Mouse (Mus musculus): ENCODE results near the gene Vti1a. TPM values are rescaled to one million over a fixed set of nuclear protein-coding genes. Genes with fewer than 3 reads are reported as not detected.

Vti1a gene
- 21.9 and 23.9 TPM in 2 replicates for polyA plus RNA-seq (2012; rRNA removed)

GRCm38 (mm10) chr19:55316109-55316714 is at the start of gene Vti1a:
Gene Vti1a (plus strand): TSS chr19:55316295.

DNA sequence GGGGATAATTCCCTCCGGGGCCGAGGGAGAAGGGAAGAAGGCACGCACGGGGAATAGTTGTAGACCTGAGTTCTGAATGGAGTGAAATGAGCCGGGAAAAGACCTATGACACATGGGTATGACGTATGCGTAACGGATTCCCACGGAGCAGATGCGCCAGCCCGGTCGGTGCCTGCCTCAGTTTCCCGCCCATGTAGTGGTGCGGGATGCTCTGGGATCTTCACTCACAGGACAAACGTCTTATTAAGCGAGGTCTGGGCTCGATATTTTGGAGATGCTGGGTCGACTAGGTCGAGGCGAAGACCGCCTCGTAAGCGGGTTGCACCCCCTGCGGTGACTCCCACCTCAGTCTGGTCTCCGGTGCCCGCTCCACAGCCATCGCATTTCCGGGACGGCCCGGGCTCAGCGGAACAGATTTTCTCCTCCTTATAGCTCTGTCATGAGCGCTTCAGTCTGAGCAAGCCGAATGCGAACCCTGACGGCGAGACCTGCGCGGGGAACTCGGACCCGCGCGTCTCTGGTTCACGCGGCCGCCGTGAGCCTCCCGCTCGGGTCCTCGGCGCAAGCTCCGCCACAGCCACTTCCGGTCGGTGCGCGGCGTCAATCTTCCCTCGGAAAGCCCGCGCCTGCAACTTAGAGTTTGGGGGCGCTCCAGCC is 515 bp upstream of the Vti1a start, which contains the start of gene Zdhhc6:
Gene Zdhhc6, minus strand, starts transcription at position 581 of the 657 bp plus-strand sequence.

Other genes with a start within 250 kb of the Vti1a start
- gene Gpam, start 189.1 kb upstream of the Vti1a start, polyA plus RNA-seq (2012; rRNA removed): 31.0 and 31.9 TPM in 2 replicates
- 0.10 and 0.12 TPM in 2 replicates for gene Tectb, start 135.6 kb upstream of the Vti1a start, polyA plus RNA-seq (2012; rRNA removed)
- gene Gucy2g, start 75.1 kb upstream of the Vti1a start, polyA plus RNA-seq (2012; rRNA removed): 0.17 and 0.31 TPM in 2 replicates
- gene Acsl5, start 64.4 kb upstream of the Vti1a start, polyA plus RNA-seq (2012; rRNA removed): 9.7 and 14.3 TPM in 2 replicates
- gene Zdhhc6, start 263 bp upstream of the Vti1a start, polyA plus RNA-seq (2012; rRNA removed): 21.1 and 21.7 TPM in 2 replicates